Mouse (Mus musculus): ENCODE measurements around the gene Cd320.

DNA sequence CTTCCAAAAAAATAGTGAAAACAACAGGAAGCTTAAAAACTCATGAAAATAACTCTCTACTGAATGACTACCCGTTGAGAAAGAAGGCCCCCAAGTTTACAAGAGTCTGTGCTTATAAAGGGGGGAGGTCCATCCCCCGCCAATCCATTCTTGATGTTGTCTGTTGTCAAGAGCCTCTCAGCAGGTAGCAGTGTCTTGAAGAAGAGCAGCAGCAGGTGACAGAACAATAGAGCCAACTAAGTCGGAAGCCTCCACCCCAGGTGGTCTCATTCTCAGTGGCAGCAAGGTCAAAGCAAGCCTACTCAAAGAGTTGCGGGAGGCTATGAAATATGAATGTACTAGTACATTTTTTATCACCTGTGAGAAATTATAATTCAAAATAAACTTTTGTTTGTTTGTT lies 14.9 kb downstream of the Cd320 start:
- TF ChIP-seq POLR2A (IDR thresholded peaks at IDR 0.05; ENCODE audit: extremely low read depth, insufficient read depth, low read length) = no peak
- TF ChIP-seq CTCF (IDR thresholded peaks at IDR 0.05; ENCODE audit: extremely low read depth, insufficient read depth, low read length) = no peak

All from cortical plate, adult 2 months (tissue).